Mouse (Mus musculus) kidney, adult 2 months (tissue): ENCODE measurements at regions not wholly inside any gene's neighbourhood (a gene's known extent, or its start where the extent isn't known, plus 50 kb on each side); places are given as distances from the start of the nearest gene placed in this dataset.

ENCODE experiments used
- CTCF ChIP-seq: fragments of 200-500 bp; conservative IDR thresholded peaks from 2 replicates; pipeline ENCODE4 v1.5.1; 2011; ENCODE audit warnings: low read depth, mild to moderate bottlenecking, control low read depth, low read length, moderate library complexity, mixed read lengths; ENCODE audit not compliant: insufficient read depth, insufficient read length
- POLR2A ChIP-seq: fragments of 200-500 bp; IDR thresholded peaks from one replicate; pipeline ENCODE4 v1.6.1; 2011; ENCODE audit warnings: low read depth, low read length, control low read depth

GRCm38 (mm10) chr11:45767081-45767480, 84.8 kb upstream of the Clint1 start:
- TF ChIP-seq POLR2A (no peak), CTCF (no peak)
